Mouse (Mus musculus) forelimb bud, embryonic 11.5 days (tissue): ENCODE data around the gene Frmpd4.
A peak's percentile ranks its signal among the peaks of the same experiment; 100 is the strongest.

Experiments
- DNase-seq: peaks from one replicate; pipeline ENCODE4 v3.0.0-alpha.2; 2012; ENCODE audit warnings: low read depth, low spot score

Frmpd4 gene

DNA sequence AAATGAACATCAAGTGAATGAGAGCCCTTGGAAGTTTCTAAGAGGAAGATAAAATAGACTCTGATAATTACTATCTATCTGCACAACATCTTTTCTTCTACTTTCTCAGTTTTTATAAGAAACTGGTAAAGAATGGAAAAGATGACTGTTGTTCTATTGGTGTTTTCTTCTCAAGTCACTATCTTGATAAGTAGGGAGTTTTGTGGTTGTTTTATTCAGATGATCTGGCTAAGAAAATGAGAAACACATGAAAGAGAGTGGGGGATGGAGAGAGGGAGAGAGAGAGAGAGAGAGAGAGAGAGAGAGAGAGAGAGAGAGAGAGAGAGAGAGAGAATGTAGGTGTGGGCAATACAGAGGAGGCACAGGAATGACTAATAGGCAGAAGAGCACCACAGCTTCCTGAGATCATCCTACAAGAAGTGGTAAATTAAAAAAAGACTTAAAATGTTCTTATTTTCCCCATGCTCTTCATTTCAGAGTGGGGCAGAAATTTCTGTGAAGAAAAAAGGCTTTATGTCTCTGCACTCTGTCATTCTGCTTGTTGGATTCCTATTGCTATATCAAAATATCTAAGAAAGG lies 979.3 kb downstream of the Frmpd4 start:
- DNase-seq, result no peak

DNA sequence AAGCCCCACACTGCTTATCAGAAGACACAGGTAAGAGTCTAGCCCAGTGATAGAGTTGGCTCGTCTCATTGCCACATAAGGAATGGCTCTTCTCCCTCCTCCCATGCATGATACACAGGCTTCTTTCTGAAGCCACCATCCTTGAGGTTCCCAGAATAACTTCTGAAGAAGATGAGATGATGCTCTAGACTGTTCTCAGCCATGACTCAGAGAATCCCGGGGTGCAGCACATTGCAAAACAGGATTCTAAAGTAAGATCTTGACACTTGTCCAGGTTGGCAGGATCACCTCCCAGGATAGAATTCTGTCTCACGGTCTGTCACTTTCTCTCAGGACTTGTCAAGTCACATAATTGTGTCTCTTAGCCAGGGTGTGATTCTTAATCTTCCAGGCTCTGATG lies 1024.2 kb downstream of the Frmpd4 start:
- DNase-seq, result no peak

DNA sequence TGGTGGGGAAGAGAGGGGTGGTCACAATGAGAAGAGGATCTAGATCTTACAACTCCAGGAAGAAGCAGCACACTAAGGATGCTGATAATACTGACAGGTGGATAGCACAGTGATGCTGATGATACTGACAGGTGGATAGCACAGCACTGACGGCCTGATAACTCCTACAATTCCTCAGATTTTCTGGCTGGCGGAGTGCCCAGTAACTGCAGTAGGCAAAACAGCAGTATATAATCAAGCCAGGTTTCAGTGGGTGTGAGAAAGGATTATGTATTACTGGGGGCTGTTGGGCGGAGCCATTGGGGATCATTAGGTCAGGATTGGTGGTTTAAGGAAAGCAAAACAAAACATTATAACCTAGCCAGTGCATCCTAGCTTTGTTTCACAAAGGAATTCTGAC lies 1053.9 kb downstream of the Frmpd4 start:
- no peak for DNase-seq

DNA sequence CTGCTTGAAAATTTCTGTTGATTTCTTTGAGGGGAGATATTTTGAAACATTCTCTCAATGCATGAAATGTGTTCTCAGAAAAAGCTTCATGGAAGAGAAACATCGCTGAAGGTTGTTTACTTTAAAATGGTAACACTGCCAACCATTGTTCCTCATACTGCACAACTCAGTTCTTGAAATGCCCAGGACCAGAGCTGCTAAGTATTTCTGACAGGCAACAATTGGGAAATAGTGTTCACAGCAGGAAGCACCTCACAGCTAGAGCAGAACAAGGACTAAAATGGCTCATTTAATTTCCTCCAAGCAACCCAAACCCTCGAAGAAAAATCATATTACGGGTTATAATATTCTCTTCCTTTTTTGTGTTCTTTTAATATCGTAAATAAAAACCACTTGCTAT lies 1054.5 kb downstream of the Frmpd4 start:
- DNase-seq, result no peak

DNA sequence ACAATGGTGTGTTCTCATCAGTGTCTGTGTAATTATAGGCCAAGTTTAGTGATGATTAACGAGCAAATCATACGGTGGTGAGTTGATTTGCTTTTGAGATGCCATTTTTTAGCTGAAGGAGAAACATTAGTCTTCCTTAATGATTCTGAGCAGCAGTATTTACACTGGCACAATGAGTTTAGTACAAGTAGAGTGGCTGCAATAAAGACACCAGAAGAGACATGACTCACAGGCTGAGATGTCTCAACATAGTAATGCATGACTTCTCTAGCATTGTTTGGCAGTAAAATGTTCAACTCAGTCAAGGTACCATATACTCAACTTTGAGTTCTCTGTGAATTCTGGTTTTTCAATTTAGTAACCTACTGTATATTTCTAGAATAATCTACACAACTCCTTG lies 1058.6 kb downstream of the Frmpd4 start:
- DNase-seq, result no peak

DNA sequence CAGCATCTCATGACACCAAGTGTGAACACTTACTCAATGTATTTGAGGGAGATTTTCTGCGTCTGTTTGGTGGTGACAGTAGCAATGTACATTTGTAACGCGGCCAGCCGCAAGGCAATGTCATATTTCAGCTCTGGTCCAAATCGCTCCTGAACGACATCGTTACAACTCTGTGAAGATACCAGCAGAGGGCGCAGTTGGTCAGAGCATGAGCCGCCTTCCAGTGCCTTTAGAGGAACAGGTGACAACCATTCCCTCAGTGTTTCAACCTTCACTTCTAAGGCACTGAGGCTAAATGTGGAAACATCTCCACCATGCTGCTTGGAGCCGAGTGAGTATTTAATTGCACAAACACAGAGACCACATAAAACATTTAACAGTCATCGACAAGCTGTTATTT lies 1079.3 kb downstream of the Frmpd4 start:
- peak; percentile 63 for DNase-seq

DNA sequence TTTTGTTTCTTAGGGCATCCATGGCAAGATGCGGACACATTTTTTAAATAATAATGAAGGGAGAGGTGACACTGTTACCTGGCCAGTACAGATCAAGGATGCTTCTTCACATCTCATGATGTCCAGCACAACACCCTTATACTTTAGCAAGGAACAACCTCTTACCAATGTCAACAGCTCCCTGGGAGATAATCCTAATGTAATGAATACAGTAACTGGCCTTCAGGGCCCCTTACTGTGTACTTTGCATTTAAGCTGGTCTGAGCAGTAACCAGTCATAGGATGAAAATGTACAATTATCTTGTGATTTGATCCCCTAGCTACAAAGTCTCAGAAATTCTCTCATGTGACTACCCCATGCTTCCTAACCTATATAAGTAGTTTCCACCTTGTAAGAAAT lies 1084.8 kb downstream of the Frmpd4 start:
- no peak for DNase-seq

DNA sequence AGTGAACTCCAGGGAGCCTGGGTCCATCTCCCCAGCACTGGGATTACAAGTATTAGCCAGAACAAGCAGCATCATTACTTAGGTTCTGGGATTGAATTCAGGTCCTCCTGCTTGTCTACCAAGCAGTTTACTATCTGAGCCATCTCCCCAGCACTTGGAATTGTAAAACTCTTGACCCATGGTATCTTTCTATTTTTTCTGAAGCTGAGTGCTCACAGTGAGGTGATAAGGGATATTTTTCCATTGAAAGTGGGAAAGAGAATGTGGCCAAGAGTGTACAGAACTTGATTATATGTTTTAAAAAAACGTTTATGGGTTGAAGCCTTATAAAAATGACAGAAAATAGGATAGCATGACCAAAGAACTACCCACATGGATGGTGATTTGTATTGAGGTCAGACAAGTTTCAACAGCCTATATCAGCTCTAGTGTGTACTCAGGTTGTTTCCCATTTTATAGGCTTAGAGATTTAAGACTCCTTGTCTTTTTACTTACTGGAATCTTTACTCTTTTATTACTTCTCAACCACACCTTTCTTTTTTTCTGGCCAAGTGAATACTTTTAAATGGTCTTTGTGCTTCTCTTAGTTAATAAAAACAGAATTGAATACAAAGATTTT lies 1085.3 kb downstream of the Frmpd4 start:
- no peak for DNase-seq

DNA sequence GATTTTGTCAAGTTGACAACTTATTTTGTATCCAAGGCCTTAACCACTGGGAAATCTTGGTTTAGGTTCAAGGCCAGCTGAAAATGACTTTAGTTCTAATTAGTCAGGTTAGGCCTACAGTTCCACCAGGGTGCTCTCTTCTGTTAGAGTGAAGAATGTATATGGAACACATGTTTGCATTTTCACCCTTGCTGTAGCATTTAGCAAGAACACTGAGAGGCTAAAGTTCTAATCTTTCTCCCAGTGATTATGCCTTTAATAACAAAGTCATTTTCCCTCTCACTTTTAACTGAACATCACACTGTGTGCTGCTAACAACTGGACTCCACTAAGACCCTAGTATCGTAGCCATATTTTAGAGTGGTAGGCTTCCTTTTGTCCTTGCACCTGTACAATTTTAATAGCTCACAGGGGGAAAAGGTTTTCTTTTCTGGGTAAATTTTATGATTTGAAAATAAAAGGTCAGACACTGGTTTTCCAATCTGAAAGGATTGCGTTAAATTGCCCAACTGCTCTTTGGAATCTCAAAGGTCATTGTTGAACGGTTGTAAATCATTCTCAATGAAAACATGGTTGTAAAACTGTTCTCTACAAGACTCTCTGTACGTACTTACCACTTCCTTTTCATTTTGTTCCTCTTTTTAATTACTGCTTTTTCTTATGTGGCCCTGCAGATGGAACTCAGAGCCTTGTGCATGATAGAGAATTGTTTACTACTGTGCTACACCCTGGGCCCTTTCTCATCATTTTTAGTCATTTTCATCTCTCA lies 1093.4 kb downstream of the Frmpd4 start:
- no peak for DNase-seq

DNA sequence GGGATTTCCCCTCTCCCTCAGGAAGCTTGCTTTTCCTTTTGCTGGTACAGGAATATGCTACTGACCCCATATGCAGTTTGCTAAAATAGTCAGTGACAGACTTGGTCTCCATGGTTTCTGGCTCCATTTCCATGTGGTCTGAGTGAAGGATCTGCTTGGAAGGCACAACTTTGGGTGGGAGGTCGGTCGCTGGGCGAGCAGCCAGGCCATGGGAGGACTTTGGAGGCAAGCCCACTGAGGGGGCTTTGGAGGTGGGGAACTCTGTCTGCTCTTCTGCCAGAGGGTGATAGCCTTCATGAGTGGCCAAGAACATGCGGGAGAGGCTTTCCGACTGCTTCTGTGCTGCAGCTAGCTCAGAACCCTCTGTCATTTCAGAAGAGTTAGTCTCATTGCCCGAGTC lies 1099.4 kb downstream of the Frmpd4 start:
- no peak for DNase-seq

DNA sequence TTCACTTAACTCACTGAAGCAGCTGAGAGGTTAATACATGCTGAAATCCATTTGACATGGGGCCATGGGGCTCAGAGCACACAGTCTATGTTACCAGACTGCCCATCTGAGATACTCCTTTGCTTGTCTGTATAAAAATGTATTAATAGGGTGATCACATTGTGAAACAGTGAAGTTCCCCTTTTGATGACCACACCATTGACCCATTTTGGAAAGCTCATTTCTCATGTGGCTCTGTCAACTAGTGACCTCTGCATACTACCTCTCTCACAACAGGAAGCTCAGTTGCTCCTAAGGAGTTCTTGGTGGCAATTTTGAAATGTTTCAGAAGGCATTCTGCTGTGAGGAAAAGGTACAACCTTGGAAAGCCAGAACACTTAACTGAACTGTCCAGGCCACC lies 1142.1 kb downstream of the Frmpd4 start:
- DNase-seq, result no peak

DNA sequence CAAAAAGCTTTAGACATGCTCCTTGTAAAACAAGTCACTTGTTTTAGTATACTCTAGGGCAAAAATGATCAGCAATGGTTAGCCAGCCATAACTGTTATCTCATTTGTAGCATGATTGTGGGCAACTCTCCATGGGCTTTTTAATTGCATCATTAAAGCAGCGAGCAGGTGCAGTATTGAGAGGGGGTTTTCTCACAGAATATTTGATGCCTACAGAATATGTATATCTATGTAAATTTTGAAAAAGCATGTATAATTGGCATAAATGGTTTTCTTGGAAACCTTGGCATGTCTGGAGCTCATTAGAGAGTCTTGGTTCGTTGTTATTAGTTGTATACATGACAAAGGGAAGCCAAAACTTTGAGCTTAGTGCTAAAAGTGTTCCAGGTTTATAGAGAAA lies 1143.1 kb downstream of the Frmpd4 start:
- DNase-seq, result no peak
